Mouse (Mus musculus): ENCODE measurements at regions not wholly inside any gene's neighbourhood (a gene's known extent, or its start where the extent isn't known, plus 50 kb on each side); places are given as distances from the start of the nearest gene placed in this dataset.

- no peak for ATAC-seq (ENCODE audit: extremely low read depth, insufficient number of reproducible peaks, low FRiP score, poor library complexity, severe bottlenecking)
These were observed 52.2 kb upstream of the Pdc start for GRCm38 (mm10) chr1:150267003-150267402.

All from neutrophil, adult 5-6 weeks (primary cell).